Mouse (Mus musculus): Measurements from ENCODE around the gene Fam207a. TPM values are rescaled to one million over a fixed set of nuclear protein-coding genes. Genes with fewer than 3 reads are reported as not detected.

The Fam207a gene
- polyA plus RNA-seq, 1 experiment from 2014 or later, result 34.1 TPM

DNA sequence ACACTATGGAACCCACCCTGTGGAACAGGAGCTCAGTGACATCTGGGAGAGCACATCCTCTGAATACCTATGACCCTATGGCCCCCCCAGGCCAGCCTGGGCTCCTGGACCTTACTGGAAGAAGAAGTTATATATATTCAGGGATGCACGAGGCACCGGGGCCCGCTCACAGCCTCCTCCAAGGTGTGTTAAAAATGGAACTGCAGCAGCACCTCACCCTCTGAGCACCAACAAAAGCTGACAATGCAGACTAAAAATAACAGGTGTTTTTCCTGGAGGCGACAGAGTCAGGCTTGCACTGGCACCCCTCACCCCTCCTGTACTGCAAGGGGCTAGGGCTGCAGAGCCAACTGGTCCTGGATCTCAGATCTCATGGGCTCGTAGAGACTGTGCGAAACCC, 48.2 kb downstream of the Fam207a start:
- Histone ChIP-seq H3K36me3 (ENCODE audit: insufficient read depth, low read length) (no peaks in the 10 kb centered on the region), H3K27ac (no peak overlapping the region), H3K4me3 (replicated peaks; ENCODE audit: low read depth, low read length) (no peak overlapping the region), H3K27me3 (ENCODE audit: insufficient read depth, low read length) (no peaks in the 10 kb centered on the region), H3K9me3 (replicated peaks; ENCODE audit: low read length) (no peaks in the 10 kb centered on the region), H3K9ac (ENCODE audit: low read depth, low read length) (no peak overlapping the region), H3K4me1 (replicated peaks; ENCODE audit: insufficient read depth, low read length) (no peaks in the 10 kb centered on the region), H3K4me2 (ENCODE audit: low read length) (no peak overlapping the region)
- WGBS, result 84% methylated on average over 6 of the region's 6 CpGs
- TF ChIP-seq CTCF (IDR thresholded peaks at IDR 0.05; ENCODE audit: low read depth), result no peak
- no peak for ATAC-seq (replicated peaks; ENCODE audit: low FRiP score, low read depth)
- no peak for DNase-seq (ENCODE audit: low spot score)

DNA sequence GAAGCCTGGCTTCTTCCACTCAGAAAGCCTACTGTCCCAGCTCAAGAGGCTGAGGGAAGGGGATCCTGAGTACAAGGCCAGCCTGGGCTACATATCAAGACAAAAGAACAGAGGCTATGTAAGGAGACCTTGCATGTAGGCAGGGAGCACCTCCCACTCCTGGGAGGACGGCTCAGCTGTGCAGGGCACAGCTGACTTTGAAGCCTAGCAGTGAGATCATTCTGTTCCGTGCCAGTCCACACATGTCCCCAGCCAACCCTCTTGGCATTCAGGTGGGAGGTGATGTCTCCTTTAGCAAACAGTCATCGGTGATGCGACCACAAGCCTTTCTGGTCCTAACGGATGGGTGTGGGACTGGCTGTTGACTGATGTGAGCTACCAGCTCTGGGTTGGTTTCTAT, 49.7 kb downstream of the Fam207a start:
- WGBS, result 68% methylated on average over 5 of the region's 5 CpGs
- DNase-seq (ENCODE audit: low spot score), result no peak
- Histone ChIP-seq H3K4me1 (replicated peaks; ENCODE audit: insufficient read depth, low read length) (no peaks in the 10 kb centered on the region), H3K27ac (no peak overlapping the region), H3K9ac (ENCODE audit: low read depth, low read length) (no peak overlapping the region), H3K36me3 (ENCODE audit: insufficient read depth, low read length) (no peaks in the 10 kb centered on the region), H3K4me2 (ENCODE audit: low read length) (no peak overlapping the region), H3K4me3 (replicated peaks; ENCODE audit: low read depth, low read length) (no peak overlapping the region), H3K27me3 (ENCODE audit: insufficient read depth, low read length) (no peaks in the 10 kb centered on the region), H3K9me3 (replicated peaks; ENCODE audit: low read length) (no peaks in the 10 kb centered on the region)
- TF ChIP-seq CTCF (IDR thresholded peaks at IDR 0.05; ENCODE audit: low read depth), result no peak
- ATAC-seq (replicated peaks; ENCODE audit: low FRiP score, low read depth), result no peak

- H3K9me3 ChIP-seq (replicated peaks; ENCODE audit: low read length), result no peaks in the 10 kb centered on the region
- no peak overlapping the region for H3K9ac ChIP-seq (ENCODE audit: low read depth, low read length)
- DNase-seq (ENCODE audit: low spot score) (peak; percentile 28), ATAC-seq (replicated peaks; ENCODE audit: low FRiP score, low read depth) (0 out of 2 replicates have a peak, but pooled peaks have one; percentile 23)
- H3K27ac ChIP-seq, result no peak overlapping the region
- 69% methylated on average over 10 of the region's 10 CpGs for WGBS
- H3K27me3 ChIP-seq (ENCODE audit: insufficient read depth, low read length), result no peaks in the 10 kb centered on the region
- no peak overlapping the region for H3K4me2 ChIP-seq (ENCODE audit: low read length)
- H3K4me3 ChIP-seq (replicated peaks; ENCODE audit: low read depth, low read length), result no peak overlapping the region
- no peaks in the 10 kb centered on the region for H3K4me1 ChIP-seq (replicated peaks; ENCODE audit: insufficient read depth, low read length)
- H3K36me3 ChIP-seq (ENCODE audit: insufficient read depth, low read length), result no peaks in the 10 kb centered on the region
- TF ChIP-seq CTCF (IDR thresholded peaks at IDR 0.05; ENCODE audit: low read depth), result no peak
Measured at GRCm38 (mm10) chr10:77464181-77464936, 51.2 kb downstream of the Fam207a start.

- Histone ChIP-seq H3K9ac (ENCODE audit: low read depth, low read length) (no peak overlapping the region), H3K4me3 (replicated peaks; ENCODE audit: low read depth, low read length) (no peak overlapping the region), H3K27ac (no peak overlapping the region), H3K27me3 (ENCODE audit: insufficient read depth, low read length) (no peaks in the 10 kb centered on the region), H3K36me3 (ENCODE audit: insufficient read depth, low read length) (no peaks in the 10 kb centered on the region), H3K4me2 (ENCODE audit: low read length) (no peak overlapping the region), H3K4me1 (replicated peaks; ENCODE audit: insufficient read depth, low read length) (no peaks in the 10 kb centered on the region), H3K9me3 (replicated peaks; ENCODE audit: low read length) (no peaks in the 10 kb centered on the region)
- no peak for ATAC-seq (replicated peaks; ENCODE audit: low FRiP score, low read depth)
- DNase-seq (ENCODE audit: low spot score), result no peak
- 70% methylated on average over 8 of the region's 8 CpGs for WGBS
- no peak for TF ChIP-seq CTCF (IDR thresholded peaks at IDR 0.05; ENCODE audit: low read depth)
Measured at GRCm38 (mm10) chr10:77461161-77461560, 54.4 kb downstream of the Fam207a start.

GRCm38 (mm10) chr10:77457701-77458100, 57.9 kb downstream of the Fam207a start:
- Histone ChIP-seq H3K36me3 (ENCODE audit: insufficient read depth, low read length) (no peaks in the 10 kb centered on the region), H3K9me3 (replicated peaks; ENCODE audit: low read length) (no peaks in the 10 kb centered on the region), H3K4me3 (replicated peaks; ENCODE audit: low read depth, low read length) (no peak overlapping the region), H3K4me1 (replicated peaks; ENCODE audit: insufficient read depth, low read length) (no peaks in the 10 kb centered on the region), H3K27me3 (ENCODE audit: insufficient read depth, low read length) (no peaks in the 10 kb centered on the region), H3K9ac (ENCODE audit: low read depth, low read length) (no peak overlapping the region), H3K4me2 (ENCODE audit: low read length) (no peak overlapping the region), H3K27ac (no peak overlapping the region)
- ATAC-seq (replicated peaks; ENCODE audit: low FRiP score, low read depth), result no peak
- no peak for TF ChIP-seq CTCF (IDR thresholded peaks at IDR 0.05; ENCODE audit: low read depth)
- 84% methylated on average over 3 of the region's 3 CpGs for WGBS
- DNase-seq (ENCODE audit: low spot score), result no peak

- TF ChIP-seq CTCF (IDR thresholded peaks at IDR 0.05; ENCODE audit: low read depth), result no peak
- Histone ChIP-seq H3K4me3 (replicated peaks; ENCODE audit: low read depth, low read length) (no peak overlapping the region), H3K4me2 (ENCODE audit: low read length) (no peak overlapping the region), H3K36me3 (ENCODE audit: insufficient read depth, low read length) (no peaks in the 10 kb centered on the region), H3K9me3 (replicated peaks; ENCODE audit: low read length) (no peaks in the 10 kb centered on the region), H3K27ac (no peak overlapping the region), H3K9ac (ENCODE audit: low read depth, low read length) (no peak overlapping the region), H3K4me1 (replicated peaks; ENCODE audit: insufficient read depth, low read length) (no peaks in the 10 kb centered on the region), H3K27me3 (ENCODE audit: insufficient read depth, low read length) (no peaks in the 10 kb centered on the region)
- DNase-seq (ENCODE audit: low spot score) (no peak), ATAC-seq (replicated peaks; ENCODE audit: low FRiP score, low read depth) (no peak)
- 70% methylated on average over 7 of the region's 7 CpGs for WGBS
Measured at GRCm38 (mm10) chr10:77456507-77456906, 59.1 kb downstream of the Fam207a start.

Data from kidney, postnatal 0 days (tissue).